Mouse (Mus musculus) MEL (cell line): ENCODE results near the gene Alox5. TPM values are rescaled to one million over a fixed set of nuclear protein-coding genes. Genes with fewer than 3 reads are reported as not detected.

ENCODE experiments used
- DNase-seq: peaks from one replicate; pipeline ENCODE4 v3.0.0; 2011; ENCODE audit warnings: low read depth, low spot score
- H3K27ac ChIP-seq: 2 replicates; pipeline ENCODE4 v1.5.1; 2012; ENCODE audit warnings: low read depth, mild to moderate bottlenecking, control low read depth, low read length, moderate library complexity; ENCODE audit not compliant: control insufficient read depth
- H3K27me3 ChIP-seq, 2 experiments: fragments of 150-350 bp in 1 of 2; sonication (generic) in 1 of 2; 2 replicates each; pipeline ENCODE4 v1.6.1; 2012; ENCODE audit warnings: low read length in 2 of 2, mild to moderate bottlenecking in 2 of 2, improper control_type of control experiment in 1 of 2, moderate library complexity in 1 of 2; ENCODE audit not compliant: insufficient read depth in 2 of 2, control insufficient read depth in 1 of 2
- H3K36me3 ChIP-seq, 2 experiments: 2 replicates each; pipeline ENCODE4 v1.6.1; 2012 to 2014; ENCODE audit warnings: low read length in 2 of 2, improper control_type of control experiment in 1 of 2, inconsistent platforms in 1 of 2, mild to moderate bottlenecking in 1 of 2; ENCODE audit not compliant: insufficient read depth in 2 of 2, control insufficient read depth in 1 of 2
- H3K4me1 ChIP-seq, 2 experiments: fragments of 150-350 bp in 1 of 2; sonication (generic) in 1 of 2; 2 replicates each; pipeline ENCODE4 v1.6.1; 2012; ENCODE audit warnings: low read length in 2 of 2, improper control_type of control experiment in 1 of 2, mild to moderate bottlenecking in 1 of 2; ENCODE audit not compliant: insufficient read depth in 2 of 2, control insufficient read depth in 1 of 2
- H3K4me3 ChIP-seq, 2 experiments: fragments of 150-350 bp in 1 of 2; sonication (generic) in 1 of 2; 2 replicates each; pipeline ENCODE4 v1.5.1; 2012; ENCODE audit warnings: low read depth in 2 of 2, low read length in 2 of 2, mild to moderate bottlenecking in 2 of 2, moderate library complexity in 2 of 2, control low read depth in 1 of 2, improper control_type of control experiment in 1 of 2; ENCODE audit not compliant: control insufficient read depth in 1 of 2, insufficient read depth in 1 of 2
- H3K79me2 ChIP-seq: 2 replicates; pipeline ENCODE4 v1.6.1; 2012; ENCODE audit warnings: mild to moderate bottlenecking, low read length, moderate library complexity; ENCODE audit not compliant: control insufficient read depth, poor library complexity, insufficient read depth
- H3K9ac ChIP-seq: 2 replicates; pipeline ENCODE4 v1.6.1; 2012; ENCODE audit warnings: low read depth, mild to moderate bottlenecking, control low read depth, low read length, moderate library complexity; ENCODE audit not compliant: control insufficient read depth, poor library complexity, severe bottlenecking
- H3K9me3 ChIP-seq: fragments of 150-350 bp; sonication (generic); replicated peaks from 2 replicates; pipeline ENCODE4 v1.6.1; 2012; ENCODE audit warnings: mild to moderate bottlenecking, low read length, improper control_type of control experiment, moderate library complexity; ENCODE audit not compliant: insufficient read depth
- CHD1 ChIP-seq: IDR thresholded peaks from 2 replicates; pipeline ENCODE4 v1.6.1; 2012; ENCODE audit warnings: low read depth, mild to moderate bottlenecking, inconsistent platforms, low read length, improper control_type of control experiment
- CHD2 ChIP-seq: IDR thresholded peaks from 2 replicates; pipeline ENCODE4 v1.6.1; 2011; ENCODE audit warnings: low read length, improper control_type of control experiment
- CTCF ChIP-seq, 3 experiments: IDR thresholded peaks in 2 of 3; conservative IDR thresholded peaks in 1 of 3; 2 replicates each; pipeline ENCODE4 v1.5.1; 2011 to 2012; ENCODE audit warnings: low read length in 3 of 3, low read depth in 2 of 3, mild to moderate bottlenecking in 2 of 3, improper control_type of control experiment in 1 of 3, inconsistent platforms in 1 of 3, mixed read lengths in 1 of 3, moderate library complexity in 1 of 3; ENCODE audit not compliant: control insufficient read depth in 1 of 3, insufficient read depth in 1 of 3, poor library complexity in 1 of 3, severe bottlenecking in 1 of 3
- E2F4 ChIP-seq: IDR thresholded peaks from 2 replicates; pipeline ENCODE4 v1.6.1; 2011; ENCODE audit warnings: low read depth, low read length, improper control_type of control experiment, borderline replicate concordance
- ELF1 ChIP-seq: IDR thresholded peaks from 2 replicates; pipeline ENCODE4 v1.6.1; 2014; ENCODE audit warnings: low read depth, mild to moderate bottlenecking, inconsistent platforms, low read length, improper control_type of control experiment, moderate library complexity
- EP300 ChIP-seq, 2 experiments: IDR thresholded peaks; 2 replicates each; pipeline ENCODE4 v1.6.1; 2011; ENCODE audit warnings: improper control_type of control experiment in 2 of 2, low read length in 2 of 2, low read depth in 1 of 2, mild to moderate bottlenecking in 1 of 2
- HCFC1 ChIP-seq: IDR thresholded peaks from 2 replicates; pipeline ENCODE4 v1.6.1; 2012; ENCODE audit warnings: low read depth, mild to moderate bottlenecking, inconsistent platforms, low read length, improper control_type of control experiment, moderate library complexity
- KAT2A ChIP-seq: conservative IDR thresholded peaks from 2 replicates; pipeline ENCODE4 v1.6.1; 2012; ENCODE audit warnings: low read depth, low read length, improper control_type of control experiment, inconsistent platforms
- MAFK ChIP-seq: IDR thresholded peaks from 2 replicates; pipeline ENCODE4 v1.6.1; 2011; ENCODE audit warnings: low read depth, mild to moderate bottlenecking, low read length, improper control_type of control experiment, borderline replicate concordance
- MAZ ChIP-seq: IDR thresholded peaks from 2 replicates; pipeline ENCODE4 v1.6.1; 2012; ENCODE audit warnings: low read depth, mild to moderate bottlenecking, inconsistent platforms, low read length, improper control_type of control experiment
- MEF2A ChIP-seq: IDR thresholded peaks from 2 replicates; pipeline ENCODE4 v1.6.1; 2014; ENCODE audit warnings: low read depth, mild to moderate bottlenecking, inconsistent platforms, low read length, improper control_type of control experiment; ENCODE audit not compliant: poor library complexity, insufficient replicate concordance, severe bottlenecking; ENCODE audit errors: extremely low read depth
- MXI1 ChIP-seq: IDR thresholded peaks from 2 replicates; pipeline ENCODE4 v1.6.1; 2011; ENCODE audit warnings: mild to moderate bottlenecking, low read depth, low read length, improper control_type of control experiment
- MYC ChIP-seq: IDR thresholded peaks from 2 replicates; pipeline ENCODE4 v1.6.1; 2011; ENCODE audit warnings: low read depth, mild to moderate bottlenecking, low read length, improper control_type of control experiment, moderate library complexity
- NELFE ChIP-seq: IDR thresholded peaks from 2 replicates; pipeline ENCODE4 v1.6.1; 2011; ENCODE audit warnings: low read depth, low read length, improper control_type of control experiment
- POLR2A ChIP-seq, 2 experiments: IDR thresholded peaks; 2 replicates each; pipeline ENCODE4 v1.6.1; 2011 to 2012; ENCODE audit warnings: low read length in 2 of 2, mild to moderate bottlenecking in 2 of 2, control low read depth in 1 of 2, improper control_type of control experiment in 1 of 2, low read depth in 1 of 2, moderate library complexity in 1 of 2; ENCODE audit not compliant: control insufficient read depth in 1 of 2, insufficient read depth in 1 of 2, poor library complexity in 1 of 2
- POLR2AphosphoS2 ChIP-seq: IDR thresholded peaks from 2 replicates; pipeline ENCODE4 v1.6.1; 2011; ENCODE audit warnings: low read length, improper control_type of control experiment
- RCOR1 ChIP-seq: IDR thresholded peaks from 2 replicates; pipeline ENCODE4 v1.6.1; 2012; ENCODE audit warnings: low read depth, mild to moderate bottlenecking, inconsistent platforms, low read length, improper control_type of control experiment
- TBP ChIP-seq: IDR thresholded peaks from 2 replicates; pipeline ENCODE4 v1.8.0; 2011; ENCODE audit warnings: low read depth, low read length, improper control_type of control experiment
- TCF12 ChIP-seq: IDR thresholded peaks from 2 replicates; pipeline ENCODE4 v1.6.1; 2014; ENCODE audit warnings: low read depth, mild to moderate bottlenecking, inconsistent platforms, low read length, improper control_type of control experiment, moderate library complexity
- USF1 ChIP-seq: IDR thresholded peaks from 2 replicates; pipeline ENCODE4 v1.6.1; 2014; ENCODE audit warnings: low read depth, mild to moderate bottlenecking, inconsistent platforms, low read length, improper control_type of control experiment, moderate library complexity
- USF2 ChIP-seq, 2 experiments: IDR thresholded peaks; 2 replicates each; pipeline ENCODE4 v1.6.1; 2011 to 2012; ENCODE audit warnings: improper control_type of control experiment in 2 of 2, low read length in 2 of 2, borderline replicate concordance in 1 of 2, inconsistent platforms in 1 of 2, low read depth in 1 of 2, mild to moderate bottlenecking in 1 of 2; ENCODE audit not compliant: insufficient read depth in 1 of 2
- ZC3H11A ChIP-seq: IDR thresholded peaks from 2 replicates; pipeline ENCODE4 v1.6.1; 2012; ENCODE audit warnings: low read depth, mild to moderate bottlenecking, inconsistent platforms, low read length, improper control_type of control experiment
- ZMIZ1 ChIP-seq: IDR thresholded peaks from 2 replicates; pipeline ENCODE4 v1.6.1; 2012; ENCODE audit warnings: low read depth, mild to moderate bottlenecking, inconsistent platforms, low read length, improper control_type of control experiment, moderate library complexity
- ZNF384 ChIP-seq: IDR thresholded peaks from 2 replicates; pipeline ENCODE4 v1.6.1; 2012; ENCODE audit warnings: low read depth, mild to moderate bottlenecking, inconsistent platforms, low read length, improper control_type of control experiment
- polyA plus RNA-seq, 2 experiments: library from polyadenylated mRNA; stranded (reverse) in 1 of 2; unstranded in 1 of 2; fragments of >175 nt in 1 of 2; fragments of >200 nt in 1 of 2; gene quantifications; 2 replicates each; pipeline versions ENCODE4 v1.2.1 to v1.2.4; 2012; ENCODE audit warnings: low replicate concordance in 2 of 2, low read depth in 1 of 2; ENCODE audit not compliant: insufficient read length in 2 of 2, insufficient read depth in 1 of 2, missing spikeins in 1 of 2
- total RNA-seq: library from RNA; depleted of rRNA; stranded (reverse); fragments of 300-350 nt; gene quantifications from 2 replicates; pipeline ENCODE4 v1.2.3, GENCODE M21; 2012

The Alox5 gene
- total and polyA plus RNA-seq, 3 experiments = 1.1 to 5.7 TPM; not detected in 1

DNA sequence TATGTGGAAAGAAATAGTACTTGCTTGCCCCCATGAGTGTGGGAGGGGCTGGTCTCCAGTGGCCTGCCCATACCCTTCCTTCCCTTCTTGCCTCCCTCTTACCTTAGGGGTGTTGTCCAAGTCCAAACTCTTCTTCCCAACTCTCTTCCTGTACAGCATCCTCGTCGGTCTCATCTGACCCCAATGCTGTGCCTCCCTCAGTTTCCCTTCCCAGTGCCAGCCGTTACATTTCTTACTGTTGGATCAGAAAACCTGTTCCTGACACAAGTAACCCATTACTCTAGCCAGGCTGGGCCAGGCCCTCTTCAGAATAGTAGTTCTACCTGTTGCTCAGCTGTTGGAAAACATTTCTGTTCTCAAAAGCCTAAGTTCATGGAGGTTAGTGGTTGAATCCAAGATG is 58.6 kb downstream of the Alox5 start:
- Histone ChIP-seq H3K27ac (no peak overlapping the region), H3K4me3 (no peak overlapping the region), H3K79me2 (no peaks in the 10 kb centered on the region), H3K4me1 (no peaks in the 10 kb centered on the region), H3K27me3 (no peaks in the 10 kb centered on the region), H3K36me3 (no peaks in the 10 kb centered on the region), H3K9me3 (no peaks in the 10 kb centered on the region), H3K9ac (no peak overlapping the region)
- TF ChIP-seq MXI1 (no peak), EP300 (IDR thresholded peaks at IDR 0.05; ENCODE audit: low read depth in 1 of 2, low read length in 2 of 2) (no peak), POLR2A (IDR thresholded peaks at IDR 0.05; ENCODE audit: control insufficient read depth in 1 of 2, insufficient read depth in 1 of 2, low read depth in 1 of 2, low read length in 2 of 2, poor library complexity in 1 of 2) (no peak), E2F4 (no peak), ZNF384 (no peak)
- DNase-seq = no peak

DNA sequence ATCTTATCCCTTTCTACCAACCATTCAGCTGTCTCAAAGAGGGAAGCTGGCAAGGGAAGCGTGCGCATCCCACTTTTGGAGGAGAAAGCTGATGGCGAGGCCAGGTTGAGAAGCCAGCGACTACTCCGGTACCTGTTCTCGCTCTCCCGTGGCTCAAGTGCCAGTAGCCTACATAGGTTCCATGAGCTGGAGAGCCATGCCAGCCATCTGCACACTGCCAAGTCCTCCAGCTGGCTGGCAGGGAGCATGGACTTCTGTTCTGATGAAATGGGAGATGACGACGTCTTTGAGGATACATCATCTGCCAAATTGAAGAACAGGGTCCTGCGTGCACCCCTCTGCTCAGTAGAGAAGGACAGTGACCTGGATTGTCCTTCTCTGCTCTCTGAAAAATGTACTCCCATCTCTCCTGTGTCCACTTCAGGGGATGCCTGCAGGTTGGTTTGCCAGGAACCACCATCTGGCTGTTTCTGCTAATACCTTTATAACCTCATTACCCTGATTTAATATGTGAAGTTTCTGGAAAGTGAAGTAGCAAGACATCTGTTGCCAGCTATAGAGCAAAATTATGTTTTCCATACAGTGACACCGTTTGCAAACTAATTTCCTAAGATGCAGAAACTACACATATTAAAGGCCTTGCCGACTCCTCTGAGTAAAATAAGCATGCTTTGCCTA is 59.1 kb downstream of the Alox5 start:
- no peak overlapping the region for H3K4me3 ChIP-seq
- no peak overlapping the region for H3K27ac ChIP-seq
- no peaks in the 10 kb centered on the region for H3K27me3 ChIP-seq
- H3K36me3 ChIP-seq = no peaks in the 10 kb centered on the region
- H3K79me2 ChIP-seq = no peaks in the 10 kb centered on the region
- H3K4me1 ChIP-seq = no peaks in the 10 kb centered on the region
- H3K9ac ChIP-seq = no peak overlapping the region
- DNase-seq = no peak
- H3K9me3 ChIP-seq = no peaks in the 10 kb centered on the region
- no peak for TF ChIP-seq NELFE
- no peak for TF ChIP-seq USF1
- TF ChIP-seq CHD1 = no peak
- TF ChIP-seq MAFK = no peak
- TF ChIP-seq CHD2 = no peak
- no peak for TF ChIP-seq MEF2A
- TF ChIP-seq TBP = no peak
- TF ChIP-seq HCFC1 = no peak
- TF ChIP-seq USF2 (IDR thresholded peaks at IDR 0.05; ENCODE audit: borderline replicate concordance in 1 of 2, insufficient read depth in 1 of 2, low read depth in 1 of 2, low read length in 2 of 2) = no peak

DNA sequence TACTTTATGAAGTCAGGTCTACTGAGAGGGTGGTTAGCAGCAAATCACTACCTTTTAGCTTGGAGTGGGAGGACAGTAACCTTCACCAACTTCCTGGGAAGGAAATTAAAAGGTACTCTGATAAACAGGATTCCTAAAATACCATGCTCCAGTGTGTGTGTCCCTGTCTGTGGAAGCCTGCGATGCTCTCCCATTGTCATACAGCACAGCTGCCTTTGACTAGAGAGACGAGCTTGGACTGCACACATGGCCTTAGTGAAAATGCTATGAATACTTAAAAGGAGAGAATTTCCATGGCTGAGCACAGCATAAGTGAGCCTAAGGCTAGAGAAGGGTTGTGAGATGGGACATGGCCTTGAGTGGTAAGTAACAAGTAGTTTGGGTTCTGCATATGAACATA is 62.8 kb downstream of the Alox5 start:
- Histone ChIP-seq H3K4me1 (peaks cover 5 to 7% of the 10 kb centered on the region in 2 experiments; a peak in 3 of 4 replicates), H3K36me3 (peaks cover 0 to 2% of the 10 kb centered on the region in 2 experiments; a peak in 2 of 4 replicates), H3K9ac (no peak overlapping the region), H3K27ac (no peak overlapping the region), H3K9me3 (no peaks in the 10 kb centered on the region), H3K79me2 (no peaks in the 10 kb centered on the region), H3K4me3 (no peak overlapping the region), H3K27me3 (no peaks in the 10 kb centered on the region)
- no peak for DNase-seq
- TF ChIP-seq ELF1 (no peak), POLR2AphosphoS2 (no peak), KAT2A (no peak), MEF2A (no peak), MAFK (no peak), TCF12 (no peak), TBP (no peak), ZMIZ1 (no peak), MYC (no peak), HCFC1 (no peak), USF1 (no peak), CTCF (IDR thresholded peaks at IDR 0.05 in 2 of 3, conservative IDR thresholded peaks at IDR 0.05 in 1 of 3; ENCODE audit: control insufficient read depth in 1 of 3, insufficient read depth in 1 of 3, low read depth in 2 of 3, low read length in 3 of 3, poor library complexity in 1 of 3, severe bottlenecking in 1 of 3) (no peak), RCOR1 (no peak), ZC3H11A (no peak), MAZ (no peak)
